ENCODE assay signal across 9 mouse cellular contexts in genomic region chr6:146762264-146762898, GRCm38 (mm10). TPM values are rescaled to one million over a fixed set of nuclear protein-coding genes. Genes with fewer than 3 reads are reported as not detected.
DNase-seq lines count a peak whose midpoint lies in the region; ATAC-seq and TF ChIP-seq lines count a peak whose summit lies in the region.
"Had no signal": no experiment of that assay in that cellular context is flagged by ENCODE, and none has a peak within 500 bp of the region (broad histone marks: within the 10 kb centered on the region; RNA-seq: fewer than 3 reads in every experiment).

No protein-coding gene starts in this region.

- H3K27me3 ChIP-seq in forebrain, postnatal 0 days (ENCODE audit: insufficient read depth, low read length), result no peaks in the 10 kb centered on the region
- H3K27me3 ChIP-seq in forebrain, embryonic 16.5 days (replicated peaks; ENCODE audit: control insufficient read depth, insufficient read depth, low read length), result no peaks in the 10 kb centered on the region
- H3K27me3 ChIP-seq in liver, postnatal 0 days (ENCODE audit: insufficient read depth, low read length), result no peaks in the 10 kb centered on the region
- H3K27me3 ChIP-seq in liver, embryonic 12.5 days (replicated peaks), result no peaks in the 10 kb centered on the region
- H3K27me3 ChIP-seq: liver, embryonic 13.5 days had no signal

- no peak for TF ChIP-seq EP300 in liver, postnatal 0 days (IDR thresholded peaks at IDR 0.05; ENCODE audit: low read depth)

- TF ChIP-seq CTCF in forebrain, postnatal 0 days (IDR thresholded peaks at IDR 0.05; ENCODE audit: low read depth), result peak; percentile 60
- TF ChIP-seq CTCF in liver, postnatal 0 days (IDR thresholded peaks at IDR 0.05; ENCODE audit: low read depth), result peak; percentile 69

- no peaks in the 10 kb centered on the region for H3K4me1 ChIP-seq in forebrain, postnatal 0 days (ENCODE audit: insufficient read depth)
- H3K4me1 ChIP-seq in forebrain, embryonic 16.5 days (replicated peaks; ENCODE audit: control insufficient read depth, insufficient read depth, low read length), result no peaks in the 10 kb centered on the region
- no peaks in the 10 kb centered on the region for H3K4me1 ChIP-seq in liver, postnatal 0 days (ENCODE audit: insufficient read depth)
- H3K4me1 ChIP-seq in liver, embryonic 12.5 days, result no peaks in the 10 kb centered on the region
- H3K4me1 ChIP-seq: liver, embryonic 13.5 days had no signal

- no peak overlapping the region for H3K9ac ChIP-seq in forebrain, postnatal 0 days
- H3K9ac ChIP-seq in forebrain, embryonic 16.5 days (replicated peaks; ENCODE audit: low read depth, low read length), result no peak overlapping the region
- H3K9ac ChIP-seq in liver, postnatal 0 days (replicated peaks), result no peak overlapping the region
- H3K9ac ChIP-seq in liver, embryonic 12.5 days, result no peak overlapping the region
- H3K9ac ChIP-seq: liver, embryonic 13.5 days had no signal

- no peak overlapping the region for H3K27ac ChIP-seq in forebrain, postnatal 0 days (ENCODE audit: low read depth, low read length)
- H3K27ac ChIP-seq in forebrain, embryonic 16.5 days (ENCODE audit: low read length), result no peak overlapping the region
- H3K27ac ChIP-seq in liver, postnatal 0 days (ENCODE audit: low read depth), result no peak overlapping the region
- no peak overlapping the region for H3K27ac ChIP-seq in liver, embryonic 12.5 days
- H3K27ac ChIP-seq: liver, embryonic 13.5 days had no signal

- no peak overlapping the region for H3K4me2 ChIP-seq in forebrain, postnatal 0 days (ENCODE audit: low read depth)
- no peak overlapping the region for H3K4me2 ChIP-seq in forebrain, embryonic 16.5 days (ENCODE audit: low read length)
- no peak overlapping the region for H3K4me2 ChIP-seq in liver, postnatal 0 days (ENCODE audit: low read depth, low read length)
- no peak overlapping the region for H3K4me2 ChIP-seq in liver, embryonic 12.5 days
- H3K4me2 ChIP-seq: liver, embryonic 13.5 days had no signal

- no peaks in the 10 kb centered on the region for H3K9me3 ChIP-seq in forebrain, postnatal 0 days (ENCODE audit: low read length)
- no peaks in the 10 kb centered on the region for H3K9me3 ChIP-seq in forebrain, embryonic 16.5 days (ENCODE audit: control insufficient read depth, low read length)
- H3K9me3 ChIP-seq in liver, postnatal 0 days (ENCODE audit: low read length), result no peaks in the 10 kb centered on the region
- H3K9me3 ChIP-seq in liver, embryonic 12.5 days (replicated peaks), result no peaks in the 10 kb centered on the region
- H3K9me3 ChIP-seq: liver, embryonic 13.5 days had no signal

- 67% methylated on average over 5 of the region's 5 CpGs for WGBS in forebrain, postnatal 0 days
- WGBS in forebrain, embryonic 16.5 days, result 64% methylated on average over 5 of the region's 5 CpGs
- WGBS in liver, postnatal 0 days (ENCODE audit: insufficient replicate concordance), result 63% methylated on average over 5 of the region's 5 CpGs
- WGBS in liver, embryonic 12.5 days (ENCODE audit: insufficient replicate concordance), result 59% methylated on average over 5 of the region's 5 CpGs

- DNase-seq in forebrain, postnatal 0 days, result peak; percentile 39
- no peak for DNase-seq in liver, postnatal 0 days
- DNase-seq in cerebellum, adult 9-10 months, result peak; percentile 49
- DNase-seq in mesoderm, embryonic 11.5 days (ENCODE audit: low read depth, low spot score), result peak; percentile 53
- DNase-seq in right cerebral cortex, postnatal 4 days, result no peak
- no peak for DNase-seq in thymus, postnatal 36 days
- DNase-seq: liver, embryonic 13.5 days had no signal

- H3K4me3 ChIP-seq in forebrain, postnatal 0 days (ENCODE audit: low read depth, low read length), result no peak overlapping the region
- H3K4me3 ChIP-seq in forebrain, embryonic 16.5 days (replicated peaks; ENCODE audit: low read length), result no peak overlapping the region
- H3K4me3 ChIP-seq in liver, postnatal 0 days (ENCODE audit: low read depth, low read length), result no peak overlapping the region
- H3K4me3 ChIP-seq in liver, embryonic 12.5 days, result no peak overlapping the region
- H3K4me3 ChIP-seq: liver, embryonic 13.5 days had no signal

- no peaks in the 10 kb centered on the region; the same call in 1 of the 2 replicates for H3K36me3 ChIP-seq in forebrain, postnatal 0 days (ENCODE audit: insufficient read depth)
- 0 out of 2 replicates have a peak, but pooled peaks cover 2% of the 10 kb centered on the region for H3K36me3 ChIP-seq in forebrain, embryonic 16.5 days (ENCODE audit: control insufficient read depth, insufficient read depth)
- H3K36me3 ChIP-seq in liver, postnatal 0 days (replicated peaks; ENCODE audit: insufficient read depth, low read length), result peaks cover 4% of the 10 kb centered on the region
- peaks cover 7% of the 10 kb centered on the region for H3K36me3 ChIP-seq in liver, embryonic 12.5 days

- no peak for ATAC-seq in forebrain, postnatal 0 days
- no peak for ATAC-seq in forebrain, embryonic 16.5 days
- no peak for ATAC-seq in liver, postnatal 0 days
- no peak for ATAC-seq in liver, embryonic 12.5 days

RNA-seq across cellular contexts. Expression of gene Arntl2, which starts 33.5 kb away (rescaled TPM):
- total RNA-seq in forebrain, postnatal 0 days (2014; rRNA removed), result 2.7 and 3.5 TPM in 2 replicates
- polyA plus RNA-seq in forebrain, postnatal 0 days (2015; fragmentation: Nextera tagmentation; extraction: Ambion mirVana), result 2.3 and 4.5 TPM in 2 replicates
- 3.1 and 5.1 TPM in 2 replicates for polyA plus RNA-seq in forebrain, embryonic 16.5 days (2015; fragmentation: Nextera tagmentation; extraction: Ambion mirVana)
- polyA plus RNA-seq in liver, postnatal 0 days (2015; fragmentation: Nextera tagmentation; extraction: Ambion mirVana), result 0.17 and 0.72 TPM in 2 replicates
- 0.50 and 0.94 TPM in 2 replicates for polyA plus RNA-seq in liver, embryonic 12.5 days (2016; fragmentation: Nextera tagmentation; extraction: Ambion mirVana)

RNA-seq across cellular contexts. Expression of gene Stk38l, which starts 37.6 kb away (rescaled TPM):
- 7.1 and 7.6 TPM in 2 replicates for total RNA-seq in forebrain, postnatal 0 days (2014; rRNA removed)
- 8.1 and 11.0 TPM in 2 replicates for polyA plus RNA-seq in forebrain, postnatal 0 days (2015; fragmentation: Nextera tagmentation; extraction: Ambion mirVana)
- 15.0 and 16.5 TPM in 2 replicates for polyA plus RNA-seq in forebrain, embryonic 16.5 days (2015; fragmentation: Nextera tagmentation; extraction: Ambion mirVana)
- polyA plus RNA-seq in liver, postnatal 0 days (2015; fragmentation: Nextera tagmentation; extraction: Ambion mirVana), result 4.0 and 4.5 TPM in 2 replicates
- 6.7 and 6.8 TPM in 2 replicates for polyA plus RNA-seq in liver, embryonic 12.5 days (2016; fragmentation: Nextera tagmentation; extraction: Ambion mirVana)

Comparison
In these comparisons a context has a peak if more than half of its experiments do, and no peak if none do; other contexts are left out.
1. DNase-seq: peak in forebrain, postnatal 0 days (single experiment), cerebellum, adult 9-10 months (single experiment) and mesoderm, embryonic 11.5 days (single experiment); none in liver, postnatal 0 days (single experiment), right cerebral cortex, postnatal 4 days (single experiment) and thymus, postnatal 36 days (0 of 2).